Mouse (Mus musculus) liver, postnatal 0 days (tissue): ENCODE results near the gene Dscam. TPM values are rescaled to one million over a fixed set of nuclear protein-coding genes. Genes with fewer than 3 reads are reported as not detected.

ENCODE experiments used
- ATAC-seq: fragments of 200-750 bp; cut with Nextera tagmentation; 2 replicates; pipeline ENCODE4 v1.8.0; 2017; ENCODE audit warnings: mild to moderate bottlenecking, moderate library complexity
- DNase-seq: peaks from one replicate; pipeline ENCODE4 v3.0.0-alpha.2; 2016
- H3K27ac ChIP-seq: fragments of 300-500 bp; sonication (generic); 2 replicates; pipeline ENCODE4 v1.5.1; 2014; ENCODE audit warnings: antibody characterized with exemption, moderate library complexity, mild to moderate bottlenecking, low read depth
- H3K27me3 ChIP-seq: fragments of 300-500 bp; sonication (generic); 2 replicates; pipeline ENCODE4 v1.6.1; 2014; ENCODE audit warnings: low read length, control low read depth, mixed read lengths; ENCODE audit not compliant: insufficient read depth
- H3K36me3 ChIP-seq: fragments of 300-500 bp; sonication (generic); replicated peaks from 2 replicates; pipeline ENCODE4 v1.6.1; 2014; ENCODE audit warnings: mild to moderate bottlenecking, control low read depth, low read length, moderate library complexity, mixed read lengths; ENCODE audit not compliant: insufficient read depth
- H3K4me1 ChIP-seq: fragments of 300-500 bp; sonication (generic); 2 replicates; pipeline ENCODE4 v1.6.1; 2014; ENCODE audit warnings: antibody characterized with exemption, mild to moderate bottlenecking, control low read depth; ENCODE audit not compliant: insufficient read depth
- H3K4me2 ChIP-seq: fragments of 300-500 bp; sonication (generic); 2 replicates; pipeline ENCODE4 v1.6.1; 2014; ENCODE audit warnings: low read depth, mild to moderate bottlenecking, low read length, moderate library complexity, mixed read lengths
- H3K4me3 ChIP-seq: fragments of 300-500 bp; sonication (generic); 2 replicates; pipeline ENCODE4 v1.5.1; 2014; ENCODE audit warnings: low read depth, low read length
- H3K9ac ChIP-seq: fragments of 300-500 bp; sonication (generic); replicated peaks from 2 replicates; pipeline ENCODE4 v1.6.1; 2014; ENCODE audit warnings: mild to moderate bottlenecking, moderate library complexity
- H3K9me3 ChIP-seq: fragments of 300-500 bp; sonication (generic); 2 replicates; pipeline ENCODE4 v1.6.1; 2016; ENCODE audit warnings: mild to moderate bottlenecking, control low read depth, low read length, mixed read lengths
- CTCF ChIP-seq: sonication (generic); IDR thresholded peaks from 2 replicates; pipeline ENCODE4 v1.5.1; 2016; ENCODE audit warnings: antibody characterized with exemption, low read depth
- EP300 ChIP-seq: IDR thresholded peaks from 2 replicates; pipeline ENCODE4 v1.6.1; 2016; ENCODE audit warnings: antibody characterized with exemption, low read depth, mild to moderate bottlenecking
- WGBS: fragments of 180-500 bp; shearing (Covaris S2); extraction: QIAGEN DNeasy Blood & Tissue Kit; methylation state at CpG from one replicate; pipeline ENCODE4 v1.1.7; 2014; ENCODE audit not compliant: insufficient replicate concordance; 5-methylcytosine and 5-hydroxymethylcytosine counted together
- polyA plus RNA-seq: library from polyadenylated mRNA; unstranded; fragments of >200 nt; fragmentation: Nextera tagmentation; extraction: Ambion mirVana; gene quantifications from 2 replicates; pipeline ENCODE4 v1.2.1, GENCODE M21; 2015

Gene Dscam
- polyA plus RNA-seq, 1 experiment from 2014 or later = not detected

DNA sequence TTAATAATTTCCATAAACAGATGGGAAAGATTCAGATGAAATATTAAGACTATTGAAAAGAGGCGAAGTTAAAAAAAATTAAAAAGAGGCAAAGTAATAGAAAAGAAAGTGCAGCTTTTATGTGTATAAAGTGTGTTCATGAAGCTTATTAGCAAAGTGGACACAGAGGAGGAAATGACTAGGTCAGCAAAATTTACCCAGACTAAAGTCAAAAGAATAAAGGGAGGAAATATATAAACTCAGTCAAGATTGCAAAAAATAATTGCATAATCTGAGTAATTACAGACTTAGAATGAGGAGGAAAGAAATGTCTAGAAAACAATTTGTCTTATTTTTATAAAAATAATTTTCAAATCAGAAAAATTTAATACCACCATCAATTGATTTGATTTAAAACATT lies 396.3 kb downstream of the Dscam start:
- H3K9ac ChIP-seq = no peak overlapping the region
- no peak for ATAC-seq
- 69% methylated on average over 1 of the region's 1 CpGs for WGBS
- no peaks in the 10 kb centered on the region for H3K36me3 ChIP-seq
- no peak overlapping the region for H3K27ac ChIP-seq
- no peak for TF ChIP-seq CTCF
- TF ChIP-seq EP300 = no peak
- no peak overlapping the region for H3K4me3 ChIP-seq
- no peaks in the 10 kb centered on the region for H3K9me3 ChIP-seq
- no peak overlapping the region for H3K4me2 ChIP-seq
- H3K27me3 ChIP-seq = no peaks in the 10 kb centered on the region
- DNase-seq = no peak
- no peaks in the 10 kb centered on the region for H3K4me1 ChIP-seq

DNA sequence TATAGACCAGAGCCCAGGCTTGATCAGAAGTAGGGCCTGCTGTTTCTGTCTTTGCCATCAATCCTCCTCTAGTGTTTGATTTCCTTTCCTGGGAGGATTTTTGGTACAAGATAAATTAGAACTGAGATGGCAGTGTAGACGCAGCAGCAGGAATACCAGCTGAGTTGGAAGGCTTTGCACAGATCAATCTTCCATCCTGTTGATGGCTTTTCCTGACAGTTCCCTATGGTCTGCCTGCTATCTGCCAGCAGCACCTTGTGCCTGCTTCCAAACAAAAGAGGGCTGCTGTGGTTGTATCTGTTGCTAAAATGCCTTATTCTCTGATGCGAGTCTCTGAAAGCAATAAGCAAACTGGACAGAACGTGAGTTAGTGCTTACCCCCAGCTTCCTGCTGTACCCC lies 402.6 kb downstream of the Dscam start:
- H3K36me3 ChIP-seq = no peaks in the 10 kb centered on the region
- TF ChIP-seq CTCF = no peak
- no peak for TF ChIP-seq EP300
- no peaks in the 10 kb centered on the region for H3K27me3 ChIP-seq
- 43% methylated on average over 3 of the region's 3 CpGs for WGBS
- no peak overlapping the region for H3K4me2 ChIP-seq
- no peak overlapping the region for H3K27ac ChIP-seq
- no peak for ATAC-seq
- DNase-seq = no peak
- H3K9ac ChIP-seq = no peak overlapping the region
- H3K4me1 ChIP-seq = no peaks in the 10 kb centered on the region
- H3K9me3 ChIP-seq = no peaks in the 10 kb centered on the region
- no peak overlapping the region for H3K4me3 ChIP-seq

DNA sequence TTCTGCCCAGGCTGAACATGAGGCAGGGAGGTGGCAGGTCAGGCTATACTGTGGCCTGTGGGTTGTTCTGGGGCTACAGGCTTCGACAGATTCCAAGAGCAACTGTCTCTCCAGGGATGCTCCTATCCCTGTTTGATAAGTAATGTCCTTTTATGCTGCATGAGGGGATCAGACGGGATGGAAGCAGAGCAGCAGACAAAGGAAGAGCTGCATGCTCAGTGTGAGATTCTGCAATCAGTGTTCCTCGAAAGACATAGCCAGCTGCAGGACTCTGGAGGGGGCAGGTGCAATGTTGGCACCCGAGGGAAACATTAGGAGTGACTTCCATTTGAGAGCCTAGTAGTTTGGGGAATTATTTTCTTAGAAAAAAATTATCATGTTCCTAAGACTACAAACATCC lies 403.0 kb downstream of the Dscam start:
- no peak for DNase-seq
- no peaks in the 10 kb centered on the region for H3K9me3 ChIP-seq

DNA sequence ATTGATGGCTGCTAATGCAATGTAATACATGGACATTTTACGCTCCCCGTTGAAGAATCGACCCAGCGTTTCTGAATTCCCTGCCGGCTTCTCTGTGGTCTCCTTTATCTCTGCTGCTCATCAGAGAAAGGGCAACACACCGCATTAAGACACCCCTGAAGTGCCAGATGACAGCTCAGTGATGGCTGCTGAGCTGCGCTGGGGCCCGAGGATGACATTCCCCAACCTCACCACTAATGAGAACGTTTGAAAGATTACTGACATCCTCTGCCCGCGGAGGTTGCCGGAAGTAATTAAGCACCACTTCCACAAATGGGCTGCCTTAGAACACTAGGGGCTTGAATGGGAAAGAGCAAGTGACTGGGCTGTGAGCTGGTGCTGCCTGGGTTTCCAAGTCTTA lies 409.3 kb downstream of the Dscam start:
- Histone ChIP-seq H3K36me3 (no peaks in the 10 kb centered on the region), H3K4me1 (no peaks in the 10 kb centered on the region), H3K9me3 (no peaks in the 10 kb centered on the region), H3K27me3 (no peaks in the 10 kb centered on the region), H3K4me2 (no peak overlapping the region), H3K27ac (no peak overlapping the region), H3K4me3 (no peak overlapping the region), H3K9ac (no peak overlapping the region)
- DNase-seq (no peak), ATAC-seq (no peak)
- TF ChIP-seq EP300 = no peak
- no peak for TF ChIP-seq CTCF
- WGBS = 34% methylated on average over 12 of the region's 12 CpGs

More for the DNA sequence above, 403.0 kb downstream of the Dscam start:
- no peak for TF ChIP-seq CTCF
- TF ChIP-seq EP300 = no peak
- Histone ChIP-seq H3K27me3 (no peaks in the 10 kb centered on the region), H3K9ac (no peak overlapping the region), H3K27ac (no peak overlapping the region), H3K4me2 (no peak overlapping the region), H3K36me3 (no peaks in the 10 kb centered on the region), H3K4me3 (no peak overlapping the region), H3K4me1 (no peaks in the 10 kb centered on the region)
- 39% methylated on average over 4 of the region's 4 CpGs for WGBS
- no peak for ATAC-seq

DNA sequence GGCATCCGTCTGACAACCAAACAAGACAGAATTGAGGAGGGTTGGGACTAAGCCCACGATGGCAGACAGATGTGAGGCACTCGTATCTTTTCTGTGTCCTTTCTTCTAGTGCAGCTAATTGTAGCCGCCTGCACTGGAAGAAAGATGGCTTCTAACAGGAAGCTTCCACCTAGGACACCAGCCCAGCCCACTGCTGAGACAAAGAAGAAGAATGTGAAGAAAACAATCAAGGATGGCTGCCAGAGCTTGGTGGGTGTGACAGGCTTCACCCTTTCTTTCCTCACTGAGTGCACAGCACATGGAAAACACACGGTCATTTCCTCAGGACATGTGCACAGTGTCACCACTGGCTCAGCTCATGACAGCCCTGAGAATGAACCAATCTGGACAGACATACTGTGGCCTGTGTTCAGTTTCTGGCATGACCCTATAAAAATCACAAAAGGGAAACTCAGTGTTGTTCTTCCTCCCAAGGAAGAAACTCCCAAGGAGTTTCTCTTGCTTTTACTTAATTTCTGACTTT lies 411.4 kb downstream of the Dscam start:
- DNase-seq = no peak
- no peaks in the 10 kb centered on the region for H3K27me3 ChIP-seq
- H3K4me1 ChIP-seq = no peaks in the 10 kb centered on the region
- no peak overlapping the region for H3K9ac ChIP-seq
- no peak overlapping the region for H3K27ac ChIP-seq
- no peaks in the 10 kb centered on the region for H3K9me3 ChIP-seq
- no peaks in the 10 kb centered on the region for H3K36me3 ChIP-seq
- no peak overlapping the region for H3K4me2 ChIP-seq
- TF ChIP-seq EP300 (no peak), CTCF (no peak)
- ATAC-seq = no peak
- 63% methylated on average over 5 of the region's 5 CpGs for WGBS
- H3K4me3 ChIP-seq = no peak overlapping the region

DNA sequence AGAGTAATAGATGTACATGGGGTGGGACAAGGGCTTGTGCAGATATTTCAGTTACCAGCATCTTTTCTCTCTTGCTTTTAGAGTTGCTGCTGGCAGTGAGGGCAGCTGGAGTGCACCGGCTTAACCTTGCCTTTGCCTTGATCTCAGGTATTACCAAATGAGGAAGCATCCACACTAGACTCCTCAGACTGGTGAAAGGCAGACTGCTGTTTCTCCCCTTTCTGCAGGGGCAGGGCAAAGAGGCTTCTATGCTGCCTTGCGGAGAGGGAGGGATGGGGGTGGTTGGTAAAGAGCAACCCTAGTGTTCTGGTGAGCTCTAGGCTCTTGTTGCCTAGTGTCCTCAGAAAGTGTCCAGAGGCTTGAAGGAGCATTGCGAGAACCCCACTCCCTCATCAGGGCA lies 412.2 kb downstream of the Dscam start:
- H3K27me3 ChIP-seq = no peaks in the 10 kb centered on the region
- H3K4me1 ChIP-seq = no peaks in the 10 kb centered on the region
- no peak overlapping the region for H3K4me3 ChIP-seq
- no peak overlapping the region for H3K27ac ChIP-seq
- no peak overlapping the region for H3K9ac ChIP-seq
- H3K9me3 ChIP-seq = no peaks in the 10 kb centered on the region
- no peaks in the 10 kb centered on the region for H3K36me3 ChIP-seq
- 64% methylated on average over 3 of the region's 3 CpGs for WGBS
- ATAC-seq = no peak
- H3K4me2 ChIP-seq = no peak overlapping the region
- no peak for DNase-seq
- no peak for TF ChIP-seq EP300
- no peak for TF ChIP-seq CTCF

DNA sequence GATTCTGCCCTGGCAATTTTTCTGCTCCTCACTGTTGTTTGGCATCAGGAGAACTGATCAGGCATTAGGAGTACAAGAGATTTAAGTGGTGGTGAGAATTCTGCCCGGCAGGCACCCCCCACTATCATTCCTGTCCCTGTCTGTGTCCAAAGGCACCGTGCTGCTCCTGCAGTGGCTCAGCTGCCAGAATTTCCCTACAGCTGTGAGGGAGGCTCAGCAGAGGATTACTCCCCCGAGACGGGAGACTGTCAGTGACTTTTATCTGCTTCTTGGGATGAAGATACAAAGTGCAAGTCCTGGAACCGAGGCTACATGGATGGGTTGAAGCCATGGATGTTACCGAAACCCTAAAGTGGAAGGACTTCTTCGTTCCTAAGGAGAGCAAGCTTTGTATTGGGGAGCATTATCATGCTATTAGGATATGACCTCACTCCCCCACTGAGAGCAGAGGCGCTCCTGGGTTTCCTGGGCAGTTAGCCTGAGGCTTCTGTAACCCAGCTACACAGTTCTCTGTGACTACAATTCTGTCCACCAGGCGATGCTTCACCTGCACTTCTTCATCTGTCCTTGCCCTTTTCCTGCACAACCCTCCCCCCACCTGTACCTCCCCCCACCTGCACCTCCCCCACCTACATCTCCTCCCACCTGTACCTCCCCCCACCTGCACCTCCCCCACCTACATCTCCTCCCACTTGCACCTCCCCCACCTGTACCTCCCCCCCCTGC lies 412.8 kb downstream of the Dscam start:
- ATAC-seq (no peak), DNase-seq (no peak)
- H3K4me3 ChIP-seq = no peak overlapping the region
- WGBS = 10% methylated on average over 9 of the region's 9 CpGs
- no peak for TF ChIP-seq EP300
- no peak for TF ChIP-seq CTCF
- no peaks in the 10 kb centered on the region for H3K9me3 ChIP-seq
- no peak overlapping the region for H3K9ac ChIP-seq
- H3K4me2 ChIP-seq = no peak overlapping the region
- H3K4me1 ChIP-seq = no peaks in the 10 kb centered on the region
- H3K27ac ChIP-seq = no peak overlapping the region
- H3K36me3 ChIP-seq = no peaks in the 10 kb centered on the region
- no peaks in the 10 kb centered on the region for H3K27me3 ChIP-seq
